Mouse (Mus musculus) cerebellum, adult (tissue): ENCODE measurements around the gene Klhl30.

Source experiments
- ATAC-seq: cut with Nextera tagmentation; 2 replicates; pipeline ENCODE4 v1.9.2; 2017; ENCODE audit warnings: mild to moderate bottlenecking, moderate library complexity, mixed read lengths; ENCODE audit not compliant: insufficient number of reproducible peaks, low FRiP score, low TSS enrichment

Gene Klhl30

GRCm38 (mm10) chr1:91364822-91365644, 14.2 kb downstream of the Klhl30 start:
- ATAC-seq: no peak

GRCm38 (mm10) chr1:91365816-91366214, 15.0 kb downstream of the Klhl30 start:
- ATAC-seq: no peak

GRCm38 (mm10) chr1:91366215-91367108, 15.6 kb downstream of the Klhl30 start, which contains the start of gene Erfe:
Gene Erfe (plus strand): TSS chr1:91366430.
- no peak for ATAC-seq

- ATAC-seq: no peak
Measured at GRCm38 (mm10) chr1:91367295-91367694, 16.5 kb downstream of the Klhl30 start.

- no peak for ATAC-seq
Measured at GRCm38 (mm10) chr1:91369408-91369807, 18.6 kb downstream of the Klhl30 start.

- no peak for ATAC-seq
Measured at GRCm38 (mm10) chr1:91370055-91370454, 19.2 kb downstream of the Klhl30 start.

GRCm38 (mm10) chr1:91373414-91373835, 22.6 kb downstream of the Klhl30 start:
- no peak for ATAC-seq

- 0 out of 2 replicates have a peak, but pooled peaks have one; percentile 61 for ATAC-seq
Measured at GRCm38 (mm10) chr1:91380453-91381090, 29.8 kb downstream of the Klhl30 start.

- ATAC-seq: no peak
Measured at GRCm38 (mm10) chr1:91381091-91381471, 30.3 kb downstream of the Klhl30 start.

- no peak for ATAC-seq
Measured at GRCm38 (mm10) chr1:91390369-91390768, 39.6 kb downstream of the Klhl30 start.

- no peak for ATAC-seq
Measured at GRCm38 (mm10) chr1:91397927-91398259, 47.1 kb downstream of the Klhl30 start.

- ATAC-seq: peak; percentile 84
Measured at GRCm38 (mm10) chr1:91398260-91399062, 47.6 kb downstream of the Klhl30 start, which contains the start of gene Ilkap. Gene Ilkap (minus strand): TSS chr1:91398815.

GRCm38 (mm10) chr1:91404976-91405375, 54.2 kb downstream of the Klhl30 start:
- no peak for ATAC-seq

GRCm38 (mm10) chr1:91405406-91406169, 54.8 kb downstream of the Klhl30 start:
- ATAC-seq: peak; percentile 74

- no peak for ATAC-seq
Measured at GRCm38 (mm10) chr1:91407819-91408218, 57.0 kb downstream of the Klhl30 start.

- no peak for ATAC-seq
Measured at GRCm38 (mm10) chr1:91411631-91412285, 60.9 kb downstream of the Klhl30 start.
